Mouse (Mus musculus) limb, embryonic 11.5 days (tissue): ENCODE measurements around the gene Hist1h2bg. TPM values are rescaled to one million over a fixed set of nuclear protein-coding genes. Genes with fewer than 3 reads are reported as not detected.
"Not testable (repeated sequence)": the region's sequence is repeated elsewhere in the genome, so short reads cannot be mapped to it uniquely, and the experiment has no call there.

Source experiments
- ATAC-seq: fragments of 200-750 bp; cut with Nextera tagmentation; 2 replicates; pipeline ENCODE4 v1.8.0; 2017; ENCODE audit warnings: low read depth; ENCODE audit not compliant: insufficient number of reproducible peaks, low FRiP score, low TSS enrichment
- DNase-seq: peaks from one replicate; pipeline ENCODE4 v3.0.0-alpha.2; 2015; ENCODE audit warnings: low spot score
- H3K27ac ChIP-seq: fragments of 300-500 bp; sonication (generic); replicated peaks from 2 replicates; pipeline ENCODE4 v1.5.1; 2014; ENCODE audit warnings: low read depth, mild to moderate bottlenecking, low read length
- H3K27me3 ChIP-seq: fragments of 300-500 bp; sonication (generic); 2 replicates; pipeline ENCODE4 v1.6.1; 2014; ENCODE audit warnings: mild to moderate bottlenecking, low read length, mixed read lengths; ENCODE audit not compliant: control insufficient read depth, insufficient read depth
- H3K36me3 ChIP-seq: fragments of 300-500 bp; sonication (generic); 2 replicates; pipeline ENCODE4 v1.6.1; 2014; ENCODE audit warnings: mild to moderate bottlenecking, low read length, moderate library complexity, mixed read lengths; ENCODE audit not compliant: control insufficient read depth, insufficient read depth
- H3K4me1 ChIP-seq: fragments of 300-500 bp; sonication (generic); 2 replicates; pipeline ENCODE4 v1.6.1; 2014; ENCODE audit warnings: low read length, mixed read lengths; ENCODE audit not compliant: control insufficient read depth, insufficient read depth
- H3K4me2 ChIP-seq: fragments of 300-500 bp; sonication (generic); 2 replicates; pipeline ENCODE4 v1.6.1; 2014; ENCODE audit warnings: low read depth, mild to moderate bottlenecking, moderate library complexity; ENCODE audit not compliant: severe bottlenecking
- H3K4me3 ChIP-seq: fragments of 300-500 bp; sonication (generic); 2 replicates; pipeline ENCODE4 v1.5.1; 2014; ENCODE audit warnings: low read depth, low read length
- H3K9ac ChIP-seq: fragments of 300-500 bp; sonication (generic); 2 replicates; pipeline ENCODE4 v1.6.1; 2014; ENCODE audit warnings: mild to moderate bottlenecking, low read length
- H3K9me3 ChIP-seq: fragments of 300-500 bp; sonication (generic); 2 replicates; pipeline ENCODE4 v1.6.1; 2016; ENCODE audit warnings: low read length; ENCODE audit not compliant: control insufficient read depth
- WGBS: fragments of 180-500 bp; shearing (Covaris S2); extraction: QIAGEN DNeasy Blood & Tissue Kit; methylation state at CpG from one replicate; pipeline ENCODE4 v1.1.7; 2014; 5-methylcytosine and 5-hydroxymethylcytosine counted together
- polyA plus RNA-seq: library from polyadenylated mRNA; unstranded; fragments of >200 nt; fragmentation: Nextera tagmentation; extraction: Ambion mirVana; gene quantifications from 2 replicates; pipeline ENCODE4 v1.2.1, GENCODE M21; 2014

Gene Hist1h2bg
- polyA plus RNA-seq, 1 experiment from 2014 or later, result 8.2 TPM

DNA sequence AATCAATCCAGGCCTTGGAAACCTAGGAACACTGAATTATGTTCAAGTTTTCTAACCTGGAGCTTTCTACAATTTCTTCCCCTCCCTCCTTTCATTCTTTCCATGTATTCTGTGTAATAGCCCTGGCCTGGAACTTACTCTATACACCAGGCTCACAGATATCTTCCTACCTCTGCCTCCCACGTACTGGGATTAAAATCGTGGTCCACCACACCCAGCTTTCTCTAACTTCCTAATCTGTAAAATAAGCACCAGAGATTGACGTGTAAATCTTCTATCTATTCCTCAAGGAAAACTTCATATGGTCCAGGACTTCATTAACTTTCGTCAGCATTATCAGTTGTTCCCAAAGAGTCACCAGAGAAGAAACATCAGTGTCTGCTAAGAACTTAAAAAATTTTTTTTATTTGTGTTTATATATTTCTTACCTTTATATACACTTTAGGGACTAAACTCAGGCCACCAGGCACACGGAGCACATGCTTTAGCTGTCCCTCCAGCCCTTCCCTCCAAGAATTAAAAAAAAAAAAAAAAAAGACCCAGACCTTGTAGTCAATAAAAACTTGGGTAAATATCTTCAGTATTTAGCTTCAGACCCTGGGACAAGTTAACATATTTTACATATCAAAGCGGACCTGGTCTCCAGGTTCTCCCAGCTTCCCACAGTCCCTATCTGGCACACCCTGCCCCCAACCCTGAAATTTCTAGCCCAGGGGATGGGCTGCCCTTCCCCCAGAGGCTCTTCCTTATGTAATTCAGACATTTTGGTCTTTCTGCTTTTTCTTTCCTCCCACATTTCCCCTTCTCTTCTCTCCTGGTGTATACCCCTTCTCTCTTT is 11.2 kb downstream of the Hist1h2bg start:
- Histone ChIP-seq H3K9me3 (no peaks in the 10 kb centered on the region), H3K4me3 (peak overlapping the region; percentile 54), H3K4me2 (peak overlapping the region; percentile 82), H3K27me3 (no peaks in the 10 kb centered on the region), H3K9ac (peak overlapping the region; percentile 83), H3K27ac (peak overlapping the region; percentile 98), H3K4me1 (peaks cover 9% of the 10 kb centered on the region; the same call in 1 of the 2 replicates), H3K36me3 (no peaks in the 10 kb centered on the region)
- DNase-seq (peak; percentile 58), ATAC-seq (no peak)
- WGBS, result 4% methylated on average over 6 of the region's 6 CpGs

DNA sequence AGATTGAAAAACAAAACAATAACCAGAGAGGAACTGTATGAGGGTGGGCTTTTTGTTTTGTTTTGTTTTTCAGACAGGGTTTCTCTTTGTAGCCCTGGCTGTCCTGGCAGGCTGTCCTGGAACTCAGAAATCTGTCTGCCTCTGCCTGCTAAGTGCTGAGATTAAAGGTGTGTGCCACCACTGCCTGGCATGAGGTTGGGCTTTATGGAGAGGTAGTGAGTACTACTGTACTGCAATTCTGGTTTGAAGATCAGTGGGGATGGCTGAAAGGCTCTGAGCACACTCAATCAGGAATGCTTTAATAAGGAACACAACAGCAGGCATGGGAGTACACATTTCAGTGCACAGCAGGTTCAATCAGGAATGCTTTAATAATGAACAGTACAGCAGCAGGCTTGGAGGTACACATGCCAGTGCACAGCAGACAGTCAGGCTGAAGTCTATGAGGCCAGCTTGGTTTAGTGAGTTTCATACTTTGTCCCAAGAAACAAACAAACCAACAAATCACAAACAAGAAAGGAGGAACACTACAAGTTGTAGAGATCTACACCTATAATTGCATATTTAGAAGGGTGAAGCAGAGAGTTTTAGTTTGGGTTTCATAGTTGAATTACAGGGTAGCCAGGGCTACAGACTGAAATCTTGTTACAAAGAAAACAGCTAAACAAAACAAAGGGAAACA is 12.3 kb downstream of the Hist1h2bg start:
- Histone ChIP-seq H3K4me1 (peaks cover 9% of the 10 kb centered on the region; the same call in 1 of the 2 replicates), H3K4me2 (no peak overlapping the region), H3K4me3 (no peak overlapping the region), H3K9ac (peak overlapping the region; percentile 17; the same call in 1 of the 2 replicates), H3K27me3 (no peaks in the 10 kb centered on the region), H3K9me3 (no peaks in the 10 kb centered on the region), H3K36me3 (no peaks in the 10 kb centered on the region), H3K27ac (peak overlapping the region; percentile 98)
- peak; percentile 32 for DNase-seq
- ATAC-seq, result no peak

DNA sequence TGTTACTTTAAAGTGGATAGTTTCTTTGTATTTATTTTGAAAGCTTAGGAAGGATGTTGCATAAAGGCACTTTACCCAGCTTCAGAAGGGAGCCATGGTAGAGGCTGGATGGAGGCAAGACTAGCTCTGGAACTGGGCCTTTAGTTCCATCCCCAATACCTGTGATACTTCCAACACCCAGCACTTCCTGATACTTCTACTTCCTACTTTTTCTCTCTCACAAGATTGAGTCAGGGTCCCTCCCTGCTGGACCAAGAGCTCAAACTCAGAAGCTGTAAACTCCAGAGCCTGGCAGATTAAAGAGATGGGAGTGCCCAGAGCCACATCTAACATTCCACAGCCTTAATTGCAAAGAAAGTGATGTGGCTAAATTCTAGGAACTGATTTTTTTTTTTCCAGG is 13.1 kb downstream of the Hist1h2bg start:
- no peaks in the 10 kb centered on the region for H3K36me3 ChIP-seq
- DNase-seq (peak; percentile 50), ATAC-seq (no peak)
- H3K9me3 ChIP-seq, result no peaks in the 10 kb centered on the region
- peaks cover 9% of the 10 kb centered on the region; the same call in 1 of the 2 replicates for H3K4me1 ChIP-seq
- H3K27ac ChIP-seq, result peak overlapping the region; percentile 98
- H3K4me3 ChIP-seq, result peak overlapping the region; percentile 39; the same call in 1 of the 2 replicates
- H3K4me2 ChIP-seq, result peak overlapping the region; percentile 70
- peak overlapping the region; percentile 77 for H3K9ac ChIP-seq
- no peaks in the 10 kb centered on the region for H3K27me3 ChIP-seq

DNA sequence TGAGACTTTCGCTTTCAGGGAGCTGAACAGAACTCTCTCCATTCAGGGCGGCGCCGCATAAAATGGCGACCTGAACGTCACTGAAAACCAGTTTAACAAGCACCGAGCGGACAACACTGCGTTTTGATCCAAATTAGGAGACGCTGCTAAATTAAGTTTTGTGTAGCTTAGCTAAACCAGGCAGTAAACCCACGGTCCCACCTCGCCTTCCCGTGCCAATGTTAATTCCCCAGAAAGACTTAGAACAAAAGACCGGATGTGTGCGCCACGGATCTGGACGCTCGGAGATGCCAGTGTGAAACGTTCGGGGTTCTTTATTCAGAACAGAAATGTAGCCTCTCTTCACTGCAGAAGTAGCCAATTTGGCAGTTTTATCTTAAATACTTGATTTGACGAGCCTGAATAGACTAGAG is 13.8 kb downstream of the Hist1h2bg start:
- ATAC-seq (no peak), DNase-seq (peak; percentile 87)
- under 1% methylated on average over 21 of the region's 21 CpGs for WGBS
- no peaks in the 10 kb centered on the region for H3K9me3 ChIP-seq
- H3K4me3 ChIP-seq, result peak overlapping the region; percentile 39
- H3K9ac ChIP-seq, result peak overlapping the region; percentile 77
- H3K27ac ChIP-seq, result peak overlapping the region; percentile 98
- no peaks in the 10 kb centered on the region for H3K36me3 ChIP-seq
- H3K27me3 ChIP-seq, result no peaks in the 10 kb centered on the region
- peak overlapping the region; percentile 70 for H3K4me2 ChIP-seq
- peaks cover 9% of the 10 kb centered on the region; the same call in 1 of the 2 replicates for H3K4me1 ChIP-seq

DNA sequence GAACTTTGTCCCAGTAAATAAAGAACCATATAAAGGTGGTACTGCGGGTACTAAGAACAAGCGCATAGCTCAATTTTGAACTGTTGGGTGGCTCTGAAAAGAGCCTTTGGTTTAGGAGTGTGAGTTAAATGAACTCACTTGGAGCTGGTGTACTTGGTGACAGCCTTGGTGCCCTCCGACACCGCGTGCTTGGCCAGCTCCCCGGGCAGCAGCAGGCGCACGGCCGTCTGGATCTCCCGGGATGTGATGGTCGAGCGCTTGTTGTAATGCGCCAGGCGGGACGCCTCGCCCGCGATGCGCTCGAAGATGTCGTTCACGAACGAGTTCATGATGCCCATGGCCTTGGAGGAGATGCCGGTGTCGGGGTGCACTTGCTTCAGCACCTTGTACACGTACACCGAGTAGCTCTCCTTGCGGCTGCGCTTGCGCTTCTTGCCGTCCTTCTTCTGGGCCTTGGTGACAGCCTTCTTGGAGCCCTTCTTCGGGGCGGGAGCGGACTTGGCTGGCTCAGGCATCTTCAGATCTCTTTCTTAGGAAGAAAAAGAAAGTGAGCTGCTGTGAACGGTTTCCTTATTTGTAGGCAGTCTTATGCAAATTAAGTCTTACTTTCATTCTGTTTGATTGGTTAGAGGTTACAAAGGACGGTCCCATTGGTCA is 14.4 kb downstream of the Hist1h2bg start:
- H3K27me3 ChIP-seq, H3K9me3 ChIP-seq, H3K36me3 ChIP-seq, H3K4me1 ChIP-seq: not testable (repeated sequence)
- under 1% methylated on average over 21 of the region's 36 CpGs for WGBS
- Histone ChIP-seq H3K27ac (peak overlapping the region; percentile 98), H3K9ac (peak overlapping the region; percentile 77), H3K4me3 (peak overlapping the region; percentile 39), H3K4me2 (peak overlapping the region; percentile 70)
- DNase-seq (peak; percentile 80), ATAC-seq (peak; percentile 88)

DNA sequence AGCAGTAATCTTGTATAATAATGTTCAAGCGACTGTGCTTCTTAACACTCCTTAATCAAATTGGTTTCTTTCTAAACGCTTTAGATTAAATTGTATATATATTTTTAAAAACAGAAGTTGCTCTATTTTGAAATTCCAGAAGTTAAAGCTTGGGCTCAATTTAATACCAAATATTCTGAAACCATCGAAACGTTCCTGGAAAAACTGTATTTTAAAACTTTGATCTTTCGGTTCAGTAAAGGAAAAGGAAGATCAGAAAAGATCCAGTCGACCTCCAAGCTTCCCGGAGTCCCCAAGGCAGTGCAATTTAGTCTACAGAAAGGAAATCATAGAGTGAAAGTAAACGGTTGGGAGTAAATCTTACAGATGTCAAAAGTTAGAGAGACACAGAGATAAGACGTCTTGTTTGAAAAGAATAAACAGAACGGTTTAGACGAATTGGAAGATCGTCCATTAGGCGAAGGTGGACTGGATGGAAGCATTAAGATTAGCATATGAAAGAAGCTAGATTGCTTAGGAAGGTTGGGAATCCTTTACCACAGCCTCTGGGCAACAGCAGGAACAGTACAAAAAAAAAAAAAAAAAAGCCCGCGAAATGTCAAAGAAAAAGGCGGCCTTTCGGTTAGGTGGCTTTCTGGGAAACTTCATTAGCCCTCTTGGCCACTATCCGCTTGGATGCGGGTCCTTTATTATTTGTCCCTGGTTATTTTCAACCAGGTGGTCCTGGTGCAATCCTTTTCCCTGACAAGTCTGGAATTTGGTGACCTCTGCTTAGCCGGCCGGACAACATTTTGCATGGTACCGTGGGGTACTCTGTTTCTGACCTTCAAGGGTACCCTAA is 15.1 kb downstream of the Hist1h2bg start:
- Histone ChIP-seq H3K4me1 (peaks cover 6% of the 10 kb centered on the region; the same call in 1 of the 2 replicates), H3K9ac (peak overlapping the region; percentile 46), H3K4me3 (peak overlapping the region; percentile 3; the same call in 1 of the 2 replicates), H3K9me3 (no peaks in the 10 kb centered on the region), H3K36me3 (no peaks in the 10 kb centered on the region), H3K27me3 (no peaks in the 10 kb centered on the region), H3K27ac (peak overlapping the region; percentile 85), H3K4me2 (peak overlapping the region; percentile 29)
- no peak for ATAC-seq
- 2% methylated on average over 22 of the region's 22 CpGs for WGBS
- peak; percentile 58 for DNase-seq

DNA sequence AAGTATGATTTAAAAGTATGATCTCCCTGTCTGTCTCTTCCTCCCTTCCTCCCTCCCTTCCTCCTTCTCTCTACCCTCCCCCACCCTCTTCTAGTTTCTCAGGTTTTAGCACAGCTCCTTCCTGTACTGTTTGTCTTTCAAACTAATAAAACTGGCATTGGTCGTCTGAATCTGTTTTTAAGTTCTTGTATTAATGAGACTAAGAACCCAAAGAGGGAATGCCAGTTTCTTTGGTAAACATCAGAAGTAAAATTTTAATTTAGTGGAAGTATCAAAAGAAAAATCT is 15.7 kb downstream of the Hist1h2bg start:
- no peaks in the 10 kb centered on the region for H3K36me3 ChIP-seq
- H3K9me3 ChIP-seq, result no peaks in the 10 kb centered on the region
- 0% methylated on average over 1 of the region's 1 CpGs for WGBS
- no peak overlapping the region for H3K4me3 ChIP-seq
- peak overlapping the region; percentile 85 for H3K27ac ChIP-seq
- ATAC-seq (no peak), DNase-seq (no peak)
- peak overlapping the region; percentile 29; the same call in 1 of the 2 replicates for H3K4me2 ChIP-seq
- H3K27me3 ChIP-seq, result no peaks in the 10 kb centered on the region
- peak overlapping the region; percentile 46; the same call in 1 of the 2 replicates for H3K9ac ChIP-seq
- H3K4me1 ChIP-seq, result peaks cover 6% of the 10 kb centered on the region; the same call in 1 of the 2 replicates
